Mouse (Mus musculus) stomach, postnatal 0 days (tissue): ENCODE measurements at regions not wholly inside any gene's neighbourhood (a gene's known extent, or its start where the extent isn't known, plus 50 kb on each side); places are given as distances from the start of the nearest gene placed in this dataset.
"Not testable (repeated sequence)": the region's sequence is repeated elsewhere in the genome, so short reads cannot be mapped to it uniquely, and the experiment has no call there.

Experiments
- ATAC-seq: fragments of 200-750 bp; cut with Nextera tagmentation; 2 replicates; pipeline ENCODE4 v1.8.0; 2017; ENCODE audit not compliant: low FRiP score, low TSS enrichment
- DNase-seq: peaks from one replicate; pipeline ENCODE4 v3.0.0-alpha.2; 2016; ENCODE audit warnings: low spot score
- H3K27ac ChIP-seq: fragments of 300-500 bp; sonication (generic); replicated peaks from 2 replicates; pipeline ENCODE4 v1.5.1; 2014; ENCODE audit warnings: mild to moderate bottlenecking, control low read depth
- H3K27me3 ChIP-seq: fragments of 300-500 bp; sonication (generic); 2 replicates; pipeline ENCODE4 v1.6.1; 2014; ENCODE audit warnings: low read length; ENCODE audit not compliant: control insufficient read depth, insufficient read depth
- H3K36me3 ChIP-seq: fragments of 300-500 bp; sonication (generic); 2 replicates; pipeline ENCODE4 v1.6.1; 2014; ENCODE audit warnings: low read length, mixed read lengths; ENCODE audit not compliant: control insufficient read depth, insufficient read depth
- H3K4me1 ChIP-seq: fragments of 300-500 bp; sonication (generic); replicated peaks from 2 replicates; pipeline ENCODE4 v1.6.1; 2014; ENCODE audit warnings: antibody characterized with exemption; ENCODE audit not compliant: control insufficient read depth, insufficient read depth
- H3K4me2 ChIP-seq: fragments of 300-500 bp; sonication (generic); replicated peaks from 2 replicates; pipeline ENCODE4 v1.6.1; 2014; ENCODE audit warnings: low read depth, mild to moderate bottlenecking, control low read depth, moderate library complexity
- H3K4me3 ChIP-seq: fragments of 300-500 bp; sonication (generic); 2 replicates; pipeline ENCODE4 v1.5.1; 2014; ENCODE audit warnings: low read depth, low read length, control low read depth
- H3K9ac ChIP-seq: fragments of 300-500 bp; sonication (generic); 2 replicates; pipeline ENCODE4 v1.6.1; 2014; ENCODE audit warnings: mild to moderate bottlenecking, low read length, control low read depth, mixed read lengths
- H3K9me3 ChIP-seq: fragments of 300-500 bp; sonication (generic); 2 replicates; pipeline ENCODE4 v1.6.1; 2016; ENCODE audit warnings: low read length; ENCODE audit not compliant: control insufficient read depth
- CTCF ChIP-seq: IDR thresholded peaks from 2 replicates; pipeline ENCODE4 v1.5.1; 2016; ENCODE audit warnings: antibody characterized with exemption, low read depth, mild to moderate bottlenecking, moderate library complexity
- EP300 ChIP-seq: optimal IDR thresholded peaks from 2 replicates; pipeline ENCODE3; 2016; ENCODE audit warnings: antibody characterized with exemption
- WGBS: fragments of 180-500 bp; shearing (Covaris S2); extraction: QIAGEN DNeasy Blood & Tissue Kit; methylation state at CpG from one replicate; pipeline ENCODE4 v1.1.7; 2014; 5-methylcytosine and 5-hydroxymethylcytosine counted together

DNA sequence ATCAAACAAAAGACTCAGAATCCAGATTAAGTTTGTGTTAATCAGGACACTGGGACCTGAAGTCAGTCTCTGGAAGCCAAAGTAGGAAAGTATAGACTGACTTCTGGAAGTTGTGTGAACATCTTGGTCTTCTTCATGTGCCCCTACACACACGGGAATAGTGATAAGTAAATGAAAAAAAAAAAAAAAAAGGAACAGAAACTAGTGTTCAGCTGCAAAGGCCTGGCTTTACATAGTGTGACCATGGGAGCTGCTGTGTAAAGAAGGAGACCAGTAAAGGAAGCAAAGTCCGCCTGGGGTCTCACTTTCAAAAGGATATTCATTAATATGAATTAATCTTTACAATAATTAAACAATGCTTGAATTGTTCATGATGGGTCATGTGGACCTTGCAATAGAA is 190.6 kb upstream of the Tmc3 start:
- Histone ChIP-seq H3K4me3 (no peak overlapping the region), H3K9me3 (no peaks in the 10 kb centered on the region), H3K9ac (no peak overlapping the region), H3K4me1 (no peaks in the 10 kb centered on the region), H3K4me2 (no peak overlapping the region), H3K36me3 (no peaks in the 10 kb centered on the region), H3K27ac (no peak overlapping the region), H3K27me3 (no peaks in the 10 kb centered on the region)
- ATAC-seq = no peak
- WGBS = 62% methylated on average over 2 of the region's 2 CpGs
- TF ChIP-seq CTCF (no peak), EP300 (no peak)
- DNase-seq = no peak

DNA sequence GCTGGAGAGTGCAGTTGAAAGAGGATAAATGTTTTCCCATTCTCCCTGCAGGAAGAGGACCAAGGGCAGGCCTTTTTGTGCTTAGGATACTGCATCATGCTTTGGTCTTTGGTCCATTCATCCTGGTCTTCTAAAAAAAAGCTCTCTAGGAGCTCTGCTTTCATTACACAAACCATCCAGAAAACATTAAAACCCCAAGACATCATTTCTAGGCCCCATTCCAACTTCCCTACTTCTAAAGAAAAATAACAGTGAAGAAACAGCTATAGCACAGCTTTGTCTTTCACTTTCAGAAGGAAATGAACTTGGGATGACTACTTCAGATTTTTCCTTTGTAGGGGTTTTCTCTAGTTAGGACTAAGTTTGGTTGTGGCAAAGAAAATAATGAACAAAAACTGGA is 185.1 kb upstream of the Tmc3 start:
- Histone ChIP-seq H3K27ac (no peak overlapping the region), H3K4me1 (no peaks in the 10 kb centered on the region), H3K9me3 (no peaks in the 10 kb centered on the region), H3K36me3 (no peaks in the 10 kb centered on the region), H3K27me3 (no peaks in the 10 kb centered on the region), H3K4me2 (no peak overlapping the region), H3K9ac (no peak overlapping the region), H3K4me3 (no peak overlapping the region)
- ATAC-seq = no peak
- DNase-seq = no peak
- TF ChIP-seq CTCF (no peak), EP300 (no peak)

DNA sequence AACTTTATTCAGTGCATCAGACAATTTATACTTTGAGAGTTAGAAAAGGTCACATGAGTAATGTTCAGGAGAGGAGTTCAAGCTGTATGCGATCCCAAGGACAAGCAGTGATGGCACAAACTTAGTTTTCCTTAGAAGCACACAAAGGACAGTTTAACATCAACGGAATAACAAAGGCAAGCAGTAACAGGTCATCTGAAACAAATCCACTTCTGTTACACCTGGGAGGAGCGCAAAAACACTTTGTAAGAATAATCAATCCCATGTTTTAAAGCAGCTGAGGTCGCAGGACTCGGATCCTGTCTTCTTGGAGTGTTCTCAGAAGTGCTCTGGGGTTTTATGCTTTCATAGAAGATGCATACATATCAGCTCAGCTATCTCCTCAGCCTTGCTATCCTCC is 183.7 kb upstream of the Tmc3 start:
- H3K9ac ChIP-seq = no peak overlapping the region
- H3K27ac ChIP-seq = no peak overlapping the region
- ATAC-seq (no peak), DNase-seq (no peak)
- H3K27me3 ChIP-seq = no peaks in the 10 kb centered on the region
- no peaks in the 10 kb centered on the region for H3K9me3 ChIP-seq
- H3K4me1 ChIP-seq = no peaks in the 10 kb centered on the region
- H3K4me3 ChIP-seq = no peak overlapping the region
- H3K36me3 ChIP-seq = no peaks in the 10 kb centered on the region
- H3K4me2 ChIP-seq = no peak overlapping the region
- TF ChIP-seq CTCF = no peak
- TF ChIP-seq EP300 = no peak
- WGBS = 83% methylated on average over 5 of the region's 5 CpGs

DNA sequence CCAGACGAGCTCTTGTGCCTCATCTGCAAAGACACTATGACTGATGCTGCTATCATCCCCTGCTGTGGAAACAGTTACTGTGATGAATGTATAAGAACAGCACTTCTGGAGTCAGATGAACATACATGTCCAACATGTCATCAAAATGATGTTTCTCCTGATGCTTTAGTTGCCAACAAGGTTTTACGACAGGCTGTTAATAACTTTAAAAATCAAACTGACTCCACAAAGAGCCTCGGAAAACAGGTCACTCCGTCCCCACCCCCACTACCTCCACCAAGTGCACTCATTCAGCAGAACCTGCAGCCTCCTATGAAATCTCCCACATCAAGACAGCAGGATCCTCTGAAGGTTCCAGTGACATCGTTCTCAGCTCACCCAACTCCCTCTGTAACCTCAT is 172.0 kb upstream of the Tmc3 start:
- not testable (repeated sequence) for H3K4me2 ChIP-seq, H3K27me3 ChIP-seq, H3K9ac ChIP-seq, H3K36me3 ChIP-seq, DNase-seq, H3K9me3 ChIP-seq, H3K4me3 ChIP-seq, ATAC-seq, H3K4me1 ChIP-seq, H3K27ac ChIP-seq
- WGBS = 87% methylated on average over 5 of the region's 5 CpGs

DNA sequence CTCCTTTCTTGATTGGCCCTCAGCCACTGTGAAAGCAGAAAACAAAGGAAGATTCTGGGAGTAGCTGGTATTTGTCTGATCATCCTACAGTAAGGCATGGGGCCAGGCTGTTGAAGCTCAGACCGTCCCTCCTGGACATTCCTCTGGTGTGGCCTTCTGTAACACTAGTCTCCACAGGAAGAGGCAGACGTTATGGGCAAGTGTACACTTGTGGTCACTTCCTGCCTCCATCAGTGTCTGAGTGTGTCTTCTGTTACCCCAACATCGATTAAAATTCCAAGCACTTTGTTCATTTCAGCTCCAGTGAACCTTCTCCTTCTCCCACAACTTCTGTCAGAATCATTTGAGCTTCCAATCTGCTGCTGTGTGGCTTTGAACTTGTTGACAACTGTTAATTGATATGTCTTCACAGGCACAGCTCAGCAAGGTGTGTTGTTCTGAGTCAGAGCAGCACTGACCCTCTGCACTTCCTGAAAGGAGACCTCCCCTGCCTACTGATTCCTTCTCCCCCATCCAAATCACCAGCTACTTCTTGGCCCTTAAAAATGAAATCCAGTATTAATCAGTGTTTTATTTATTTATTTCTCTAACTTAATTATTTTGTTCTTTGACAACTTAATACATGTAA is 154.7 kb upstream of the Tmc3 start:
- Histone ChIP-seq H3K27ac (no peak overlapping the region), H3K4me1 (no peaks in the 10 kb centered on the region), H3K4me3 (no peak overlapping the region), H3K36me3 (no peaks in the 10 kb centered on the region), H3K9ac (no peak overlapping the region), H3K9me3 (no peaks in the 10 kb centered on the region), H3K27me3 (no peaks in the 10 kb centered on the region), H3K4me2 (no peak overlapping the region)
- 63% methylated on average over 3 of the region's 3 CpGs for WGBS
- DNase-seq (no peak), ATAC-seq (no peak)
- no peak for TF ChIP-seq EP300
- no peak for TF ChIP-seq CTCF

DNA sequence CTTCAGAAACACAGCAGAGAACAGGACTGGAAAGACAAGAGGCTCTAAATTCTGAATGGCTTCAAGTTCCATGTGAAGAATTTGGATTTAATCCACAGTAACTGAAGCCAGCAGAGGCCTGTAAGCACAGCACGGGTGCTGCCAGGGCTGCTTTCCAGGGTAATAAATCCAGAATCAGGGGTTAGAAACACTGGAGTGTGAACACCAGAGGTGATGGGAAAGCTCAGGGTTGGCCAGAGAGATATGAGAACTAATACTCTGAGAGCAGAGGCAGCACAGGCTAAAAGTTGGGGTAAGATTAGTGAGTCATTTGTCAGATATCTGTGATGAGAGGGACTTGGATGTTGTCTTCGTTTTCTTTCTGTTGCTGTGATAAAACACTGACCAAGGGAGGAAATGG is 153.6 kb upstream of the Tmc3 start:
- H3K36me3 ChIP-seq = no peaks in the 10 kb centered on the region
- H3K9ac ChIP-seq = no peak overlapping the region
- H3K4me1 ChIP-seq = no peaks in the 10 kb centered on the region
- H3K4me3 ChIP-seq = no peak overlapping the region
- ATAC-seq (no peak), DNase-seq (no peak)
- no peak overlapping the region for H3K27ac ChIP-seq
- no peaks in the 10 kb centered on the region for H3K27me3 ChIP-seq
- WGBS = 35% methylated on average over 2 of the region's 2 CpGs
- no peak overlapping the region for H3K4me2 ChIP-seq
- no peak for TF ChIP-seq EP300
- TF ChIP-seq CTCF = no peak
- H3K9me3 ChIP-seq = no peaks in the 10 kb centered on the region
